Mouse (Mus musculus) thymus, adult 2 months (tissue): ENCODE results near the gene Irak2.

Experiments used
- CTCF ChIP-seq: fragments of 200-500 bp; IDR thresholded peaks from 2 replicates; pipeline ENCODE4 v1.5.1; 2012; ENCODE audit warnings: mild to moderate bottlenecking, control low read depth, low read length, moderate library complexity, borderline replicate concordance; ENCODE audit not compliant: control insufficient read depth, poor library complexity, insufficient read depth; ENCODE audit errors: extremely low read depth
- POLR2A ChIP-seq: fragments of 200-500 bp; IDR thresholded peaks from 2 replicates; pipeline ENCODE4 v1.6.1; 2012; ENCODE audit warnings: mild to moderate bottlenecking, low read length, control low read depth, moderate library complexity; ENCODE audit not compliant: control insufficient read depth, poor library complexity, insufficient read depth; ENCODE audit errors: extremely low read depth

- TF ChIP-seq CTCF, result no peak
- TF ChIP-seq POLR2A, result no peak
These were observed 45.6 kb upstream of the Irak2 start for GRCm38 (mm10) chr6:113592637-113593036.
